Mouse (Mus musculus) midbrain, embryonic 15.5 days (tissue): ENCODE data around the gene Stap1. TPM values are rescaled to one million over a fixed set of nuclear protein-coding genes. Genes with fewer than 3 reads are reported as not detected.

Experiments
- ATAC-seq: fragments of 200-750 bp; cut with Nextera tagmentation; replicated peaks from 2 replicates; pipeline ENCODE4 v1.8.0; 2017; ENCODE audit warnings: moderate TSS enrichment
- H3K27ac ChIP-seq: fragments of 300-500 bp; sonication (generic); 2 replicates; pipeline ENCODE4 v1.5.1; 2015; ENCODE audit warnings: mild to moderate bottlenecking, inconsistent platforms
- H3K27me3 ChIP-seq: fragments of 300-500 bp; sonication (generic); replicated peaks from 2 replicates; pipeline ENCODE4 v1.6.1; 2015; ENCODE audit warnings: inconsistent platforms
- H3K36me3 ChIP-seq: fragments of 300-500 bp; sonication (generic); replicated peaks from 2 replicates; pipeline ENCODE4 v1.6.1; 2015; ENCODE audit warnings: inconsistent platforms
- H3K4me1 ChIP-seq: fragments of 300-500 bp; sonication (generic); 2 replicates; pipeline ENCODE4 v1.6.1; 2015; ENCODE audit warnings: inconsistent platforms
- H3K4me2 ChIP-seq: fragments of 300-500 bp; sonication (generic); 2 replicates; pipeline ENCODE4 v1.6.1; 2015; ENCODE audit warnings: inconsistent platforms, mild to moderate bottlenecking, moderate library complexity
- H3K4me3 ChIP-seq: fragments of 300-500 bp; sonication (generic); 2 replicates; pipeline ENCODE4 v1.5.1; 2015; ENCODE audit warnings: mild to moderate bottlenecking, inconsistent platforms
- H3K9ac ChIP-seq: fragments of 300-500 bp; sonication (generic); 2 replicates; pipeline ENCODE4 v1.6.1; 2015; ENCODE audit warnings: mild to moderate bottlenecking, inconsistent platforms
- H3K9me3 ChIP-seq: fragments of 300-500 bp; sonication (generic); 2 replicates; pipeline ENCODE4 v1.6.1; 2016; ENCODE audit warnings: inconsistent platforms
- WGBS: fragments of 180-500 bp; shearing (Covaris S2); methylation state at CpG from one replicate; pipeline ENCODE4 v1.1.7; 2015; ENCODE audit warnings: mixed read lengths; 5-methylcytosine and 5-hydroxymethylcytosine counted together
- polyA plus RNA-seq: library from polyadenylated mRNA; unstranded; fragments of >200 nt; fragmentation: Nextera tagmentation; extraction: Ambion mirVana; gene quantifications from 2 replicates; pipeline ENCODE4 v1.2.1, GENCODE M21; 2015

Stap1 gene
- polyA plus RNA-seq, 1 experiment from 2014 or later: 0.52 TPM

- Histone ChIP-seq H3K4me2 (no peak overlapping the region), H3K4me1 (no peaks in the 10 kb centered on the region), H3K9me3 (no peaks in the 10 kb centered on the region), H3K4me3 (no peak overlapping the region), H3K9ac (no peak overlapping the region), H3K36me3 (no peaks in the 10 kb centered on the region), H3K27me3 (no peaks in the 10 kb centered on the region), H3K27ac (no peak overlapping the region)
- WGBS: 82% methylated on average over 6 of the region's 6 CpGs
- ATAC-seq: no peak
Observed at GRCm38 (mm10) chr5:86086751-86087150, 15.2 kb downstream of the Stap1 start.

GRCm38 (mm10) chr5:86094754-86095153, 23.2 kb downstream of the Stap1 start:
- H3K9ac ChIP-seq: no peak overlapping the region
- no peaks in the 10 kb centered on the region for H3K36me3 ChIP-seq
- no peak overlapping the region for H3K4me3 ChIP-seq
- H3K27ac ChIP-seq: no peak overlapping the region
- no peaks in the 10 kb centered on the region for H3K4me1 ChIP-seq
- H3K4me2 ChIP-seq: no peak overlapping the region
- WGBS: 86% methylated on average over 9 of the region's 9 CpGs
- ATAC-seq: no peak
- H3K27me3 ChIP-seq: no peaks in the 10 kb centered on the region
- H3K9me3 ChIP-seq: no peaks in the 10 kb centered on the region

GRCm38 (mm10) chr5:86098988-86099387, 27.4 kb downstream of the Stap1 start:
- WGBS: 87% methylated on average over 3 of the region's 3 CpGs
- no peak for ATAC-seq

GRCm38 (mm10) chr5:86100621-86101020, 29.1 kb downstream of the Stap1 start:
- H3K36me3 ChIP-seq: no peaks in the 10 kb centered on the region
- H3K4me3 ChIP-seq: no peak overlapping the region
- H3K4me2 ChIP-seq: no peak overlapping the region
- no peaks in the 10 kb centered on the region for H3K9me3 ChIP-seq
- H3K4me1 ChIP-seq: no peaks in the 10 kb centered on the region
- no peak overlapping the region for H3K27ac ChIP-seq
- H3K27me3 ChIP-seq: no peaks in the 10 kb centered on the region
- WGBS: 87% methylated on average over 3 of the region's 3 CpGs
- no peak overlapping the region for H3K9ac ChIP-seq
- ATAC-seq: no peak

More at GRCm38 (mm10) chr5:86098988-86099387, 27.4 kb downstream of the Stap1 start:
- Histone ChIP-seq H3K9ac (no peak overlapping the region), H3K4me2 (no peak overlapping the region), H3K9me3 (no peaks in the 10 kb centered on the region), H3K27me3 (no peaks in the 10 kb centered on the region), H3K36me3 (no peaks in the 10 kb centered on the region), H3K4me1 (no peaks in the 10 kb centered on the region), H3K4me3 (no peak overlapping the region), H3K27ac (no peak overlapping the region)

GRCm38 (mm10) chr5:86102176-86102575, 30.6 kb downstream of the Stap1 start:
- H3K4me2 ChIP-seq: no peak overlapping the region
- no peak; the same call in 1 of the 2 replicates for ATAC-seq
- H3K27me3 ChIP-seq: no peaks in the 10 kb centered on the region
- no peaks in the 10 kb centered on the region for H3K4me1 ChIP-seq
- no peak overlapping the region for H3K27ac ChIP-seq
- no peaks in the 10 kb centered on the region for H3K9me3 ChIP-seq
- H3K4me3 ChIP-seq: no peak overlapping the region
- no peaks in the 10 kb centered on the region for H3K36me3 ChIP-seq
- H3K9ac ChIP-seq: no peak overlapping the region
- 98% methylated on average over 2 of the region's 2 CpGs for WGBS

GRCm38 (mm10) chr5:86106610-86107009, 35.1 kb downstream of the Stap1 start:
- WGBS: 83% methylated on average over 2 of the region's 2 CpGs

GRCm38 (mm10) chr5:86111074-86111473, 39.5 kb downstream of the Stap1 start:
- Histone ChIP-seq H3K4me1 (no peaks in the 10 kb centered on the region), H3K9ac (no peak overlapping the region), H3K27ac (no peak overlapping the region), H3K36me3 (peaks cover 9% of the 10 kb centered on the region; the same call in 1 of the 2 replicates), H3K27me3 (no peaks in the 10 kb centered on the region), H3K4me3 (no peak overlapping the region), H3K4me2 (no peak overlapping the region), H3K9me3 (no peaks in the 10 kb centered on the region)
- no peak for ATAC-seq
- WGBS: 97% methylated on average over 1 of the region's 1 CpGs

More at GRCm38 (mm10) chr5:86106610-86107009, 35.1 kb downstream of the Stap1 start:
- H3K4me1 ChIP-seq: no peaks in the 10 kb centered on the region
- no peak overlapping the region for H3K9ac ChIP-seq
- H3K27me3 ChIP-seq: no peaks in the 10 kb centered on the region
- no peak overlapping the region for H3K4me3 ChIP-seq
- H3K9me3 ChIP-seq: no peaks in the 10 kb centered on the region
- no peak overlapping the region for H3K4me2 ChIP-seq
- no peak for ATAC-seq
- peaks cover 6% of the 10 kb centered on the region; the same call in 1 of the 2 replicates for H3K36me3 ChIP-seq
- H3K27ac ChIP-seq: no peak overlapping the region

- H3K36me3 ChIP-seq: peaks cover 5% of the 10 kb centered on the region
- H3K9ac ChIP-seq: no peak overlapping the region
- no peak overlapping the region for H3K27ac ChIP-seq
- ATAC-seq: no peak
- no peaks in the 10 kb centered on the region for H3K4me1 ChIP-seq
- 98% methylated on average over 2 of the region's 2 CpGs for WGBS
- H3K27me3 ChIP-seq: no peaks in the 10 kb centered on the region
- H3K4me2 ChIP-seq: no peak overlapping the region
- H3K4me3 ChIP-seq: no peak overlapping the region
- H3K9me3 ChIP-seq: no peaks in the 10 kb centered on the region
Observed at GRCm38 (mm10) chr5:86113037-86113436, 41.5 kb downstream of the Stap1 start.

- no peak overlapping the region for H3K9ac ChIP-seq
- no peak overlapping the region for H3K4me3 ChIP-seq
- H3K9me3 ChIP-seq: no peaks in the 10 kb centered on the region
- H3K27me3 ChIP-seq: no peaks in the 10 kb centered on the region
- no peaks in the 10 kb centered on the region for H3K4me1 ChIP-seq
- no peak overlapping the region for H3K27ac ChIP-seq
- 83% methylated on average over 1 of the region's 1 CpGs for WGBS
- peaks cover 9% of the 10 kb centered on the region; the same call in 1 of the 2 replicates for H3K36me3 ChIP-seq
- H3K4me2 ChIP-seq: no peak overlapping the region
- no peak for ATAC-seq
Observed at GRCm38 (mm10) chr5:86113997-86114396, 42.5 kb downstream of the Stap1 start.

- ATAC-seq: no peak
- no peaks in the 10 kb centered on the region for H3K27me3 ChIP-seq
- H3K9ac ChIP-seq: no peak overlapping the region
- H3K4me2 ChIP-seq: no peak overlapping the region
- 91% methylated on average over 9 of the region's 9 CpGs for WGBS
- H3K9me3 ChIP-seq: no peaks in the 10 kb centered on the region
- peaks cover 20% of the 10 kb centered on the region; the same call in 1 of the 2 replicates for H3K36me3 ChIP-seq
- no peaks in the 10 kb centered on the region for H3K4me1 ChIP-seq
- H3K4me3 ChIP-seq: no peak overlapping the region
- H3K27ac ChIP-seq: no peak overlapping the region
Observed at GRCm38 (mm10) chr5:86118457-86119094, 47.0 kb downstream of the Stap1 start.

- Histone ChIP-seq H3K4me3 (no peak overlapping the region), H3K9ac (no peak overlapping the region), H3K27ac (no peak overlapping the region), H3K9me3 (no peaks in the 10 kb centered on the region), H3K4me2 (no peak overlapping the region), H3K36me3 (peaks cover 9% of the 10 kb centered on the region), H3K27me3 (no peaks in the 10 kb centered on the region), H3K4me1 (no peaks in the 10 kb centered on the region)
- WGBS: 95% methylated on average over 1 of the region's 1 CpGs
- no peak for ATAC-seq
Observed at GRCm38 (mm10) chr5:86128749-86129148, 57.2 kb downstream of the Stap1 start.

GRCm38 (mm10) chr5:86129828-86130227, 58.3 kb downstream of the Stap1 start:
- ATAC-seq: no peak
- no peak overlapping the region for H3K27ac ChIP-seq
- no peak overlapping the region for H3K4me2 ChIP-seq
- H3K4me1 ChIP-seq: no peaks in the 10 kb centered on the region
- H3K27me3 ChIP-seq: no peaks in the 10 kb centered on the region
- H3K4me3 ChIP-seq: no peak overlapping the region
- H3K36me3 ChIP-seq: peaks cover 12% of the 10 kb centered on the region
- no peaks in the 10 kb centered on the region for H3K9me3 ChIP-seq
- no peak overlapping the region for H3K9ac ChIP-seq
